In the genomic region with DNA sequence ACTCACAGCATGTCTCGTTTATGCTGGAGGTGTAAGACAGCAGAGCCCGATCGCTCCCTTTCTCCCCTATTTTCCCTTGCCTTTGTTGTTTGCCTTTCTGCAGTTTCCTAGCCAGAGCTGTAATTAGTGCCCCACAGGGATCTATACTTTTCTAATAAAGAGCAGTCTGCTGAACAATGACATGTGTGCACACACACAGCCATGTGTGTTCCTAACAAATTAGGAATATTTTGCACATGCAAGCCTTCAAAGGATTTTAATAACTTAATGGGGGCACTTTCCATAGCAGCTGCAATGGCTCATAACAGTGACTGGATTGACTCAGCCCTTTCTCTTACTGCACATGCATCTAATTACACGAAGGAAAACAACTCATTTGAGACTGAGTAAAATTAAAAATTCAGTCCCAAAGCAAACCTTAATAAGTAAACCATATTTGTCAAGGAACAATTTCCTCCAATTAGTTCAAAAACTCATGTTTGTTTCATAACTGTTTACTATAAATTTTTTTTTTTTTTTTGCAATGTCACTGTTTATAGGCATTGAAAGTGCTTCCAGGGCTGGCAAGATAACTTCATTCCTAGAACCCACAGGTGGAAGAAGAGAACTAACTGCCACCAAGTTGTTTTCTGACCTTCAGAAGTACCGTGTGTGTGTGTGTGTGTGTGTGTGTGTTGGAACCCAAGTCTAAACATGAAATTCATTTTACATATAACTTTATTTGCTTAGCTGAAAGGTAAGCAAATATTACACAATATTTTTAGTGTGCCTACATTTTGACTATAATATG, we compare ENCODE assay signal across 1 mouse cellular context.
TF ChIP-seq lines count a peak whose summit lies in the region.

No protein-coding gene starts in this region.

TF ChIP-seq in MEL, 35 proteins besides CTCF, POLR2A, EP300 and RAD21 (continued from another document):
- no peak for TF ChIP-seq UBTF (IDR thresholded peaks at IDR 0.05; ENCODE audit: borderline replicate concordance, insufficient read depth, low read depth, low read length)
- no peak for TF ChIP-seq RCOR1 (IDR thresholded peaks at IDR 0.05; ENCODE audit: low read depth, low read length)
- no peak for TF ChIP-seq CHD2 (IDR thresholded peaks at IDR 0.05; ENCODE audit: low read length)
- no peak for TF ChIP-seq ZKSCAN1 (IDR thresholded peaks at IDR 0.05; ENCODE audit: low read depth, low read length)
- no peak for TF ChIP-seq NELFE (IDR thresholded peaks at IDR 0.05; ENCODE audit: low read depth, low read length)
- TF ChIP-seq POLR2AphosphoS5 (IDR thresholded peaks at IDR 0.05; ENCODE audit: borderline replicate concordance, low read depth, low read length): no peak
- peak; percentile 92 for TF ChIP-seq ZNF384 (IDR thresholded peaks at IDR 0.05; ENCODE audit: low read depth, low read length)
- peak; percentile 24; the same call in 1 of the 2 replicates for TF ChIP-seq MAX (IDR thresholded peaks at IDR 0.05; ENCODE audit: low read length)
- no peak for TF ChIP-seq E2F4 (IDR thresholded peaks at IDR 0.05; ENCODE audit: borderline replicate concordance, low read depth, low read length)
- TF ChIP-seq JUND (IDR thresholded peaks at IDR 0.05; ENCODE audit: low read depth, low read length): no peak
- no peak for TF ChIP-seq NRF1 (IDR thresholded peaks at IDR 0.05; ENCODE audit: insufficient read depth, low read depth, low read length, poor library complexity, severe bottlenecking)
- no peak for TF ChIP-seq MYC (IDR thresholded peaks at IDR 0.05; ENCODE audit: low read depth, low read length)
- TF ChIP-seq MEF2A (IDR thresholded peaks at IDR 0.05; ENCODE audit: extremely low read depth, insufficient replicate concordance, low read depth, low read length, poor library complexity, severe bottlenecking): no peak
- TF ChIP-seq ZC3H11A (IDR thresholded peaks at IDR 0.05; ENCODE audit: low read depth, low read length): no peak
- TF ChIP-seq MYB (IDR thresholded peaks at IDR 0.05; ENCODE audit: low read depth, low read length): peak; percentile 54
- 0 out of 2 replicates have a peak, but pooled peaks have one; percentile 23 for TF ChIP-seq GATA1 (IDR thresholded peaks at IDR 0.05; ENCODE audit: low read depth, low read length)
- TF ChIP-seq ZMIZ1 (IDR thresholded peaks at IDR 0.05; ENCODE audit: low read depth, low read length): no peak
- no peak for TF ChIP-seq ELF1 (IDR thresholded peaks at IDR 0.05; ENCODE audit: low read depth, low read length)
- TF ChIP-seq GABPA (IDR thresholded peaks at IDR 0.05; ENCODE audit: low read depth, low read length): no peak; the same call in 1 of the 2 replicates
- TF ChIP-seq ETS1 (IDR thresholded peaks at IDR 0.05; ENCODE audit: low read depth, low read length): peak; percentile 77
- no peak for TF ChIP-seq USF1 (IDR thresholded peaks at IDR 0.05; ENCODE audit: low read depth, low read length)
- no peak for TF ChIP-seq MAZ (IDR thresholded peaks at IDR 0.05; ENCODE audit: low read depth, low read length)
- no peak for TF ChIP-seq USF2 (IDR thresholded peaks at IDR 0.05; ENCODE audit: borderline replicate concordance in 1 of 2, insufficient read depth in 1 of 2, low read depth in 1 of 2, low read length in 2 of 2)
- no peak for TF ChIP-seq SMC3 (IDR thresholded peaks at IDR 0.05; ENCODE audit: low read depth, low read length)
- TF ChIP-seq MXI1 (IDR thresholded peaks at IDR 0.05; ENCODE audit: low read depth, low read length): peak; percentile 29; the same call in 1 of the 2 replicates
- no peak for TF ChIP-seq TBP (IDR thresholded peaks at IDR 0.05; ENCODE audit: low read depth, low read length)
- TF ChIP-seq TCF12 (IDR thresholded peaks at IDR 0.05; ENCODE audit: low read depth, low read length): peak; percentile 55
- no peak for TF ChIP-seq POLR2AphosphoS2 (IDR thresholded peaks at IDR 0.05; ENCODE audit: low read length)
- peak; percentile 58; the same call in 1 of the 2 replicates for TF ChIP-seq SIN3A (IDR thresholded peaks at IDR 0.05; ENCODE audit: low read length)
